Mouse (Mus musculus) lung, postnatal 14 days (tissue): ENCODE measurements around the gene Cspg4.

Experiments
- DNase-seq: peaks from one replicate; pipeline ENCODE4 v3.0.0; 2021

The Cspg4 gene

GRCm38 (mm10) chr9:56865673-56866400 is 1.0 kb downstream of the Cspg4 start:
- DNase-seq, result no peak

DNA sequence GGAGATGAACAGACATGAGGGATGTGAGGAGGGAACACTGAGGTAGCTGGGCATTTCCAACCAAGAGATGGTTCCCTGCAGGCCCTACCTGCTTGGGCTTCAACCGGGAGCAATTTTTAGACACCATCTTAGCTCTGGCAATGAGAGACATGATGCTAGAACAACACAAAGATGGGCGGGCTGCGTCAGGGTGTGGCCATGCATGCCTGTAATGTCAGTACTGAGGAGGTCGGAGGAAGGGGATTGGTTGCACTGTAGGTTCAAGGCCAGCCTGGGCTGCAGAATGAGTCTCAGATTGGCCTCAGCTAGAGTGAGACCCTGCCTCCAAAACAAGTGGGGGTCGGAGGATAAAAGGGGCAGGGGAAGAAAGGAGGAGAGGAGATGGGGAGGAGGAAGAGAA is 1.6 kb downstream of the Cspg4 start:
- DNase-seq, result no peak

DNA sequence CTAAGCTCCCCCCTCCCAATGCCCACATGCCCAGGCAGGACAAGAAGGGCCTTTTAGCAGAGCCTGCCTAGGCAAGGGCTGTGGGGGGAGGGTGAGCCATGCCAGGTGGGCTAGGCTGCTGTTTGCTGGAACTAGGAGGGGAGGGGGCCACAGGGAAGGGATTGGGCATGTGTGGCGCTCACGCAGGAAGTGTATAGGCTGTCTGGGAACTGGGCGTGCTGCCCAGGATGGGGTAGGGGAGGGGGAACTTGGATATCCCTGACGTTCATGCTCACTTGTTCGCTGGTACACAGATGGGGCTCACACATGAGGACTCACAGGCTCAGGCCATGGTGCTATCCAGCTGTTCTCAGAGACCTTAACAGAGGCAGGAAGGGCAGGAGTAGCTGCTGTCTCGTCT is 3.5 kb downstream of the Cspg4 start:
- DNase-seq, result peak; percentile 61

DNA sequence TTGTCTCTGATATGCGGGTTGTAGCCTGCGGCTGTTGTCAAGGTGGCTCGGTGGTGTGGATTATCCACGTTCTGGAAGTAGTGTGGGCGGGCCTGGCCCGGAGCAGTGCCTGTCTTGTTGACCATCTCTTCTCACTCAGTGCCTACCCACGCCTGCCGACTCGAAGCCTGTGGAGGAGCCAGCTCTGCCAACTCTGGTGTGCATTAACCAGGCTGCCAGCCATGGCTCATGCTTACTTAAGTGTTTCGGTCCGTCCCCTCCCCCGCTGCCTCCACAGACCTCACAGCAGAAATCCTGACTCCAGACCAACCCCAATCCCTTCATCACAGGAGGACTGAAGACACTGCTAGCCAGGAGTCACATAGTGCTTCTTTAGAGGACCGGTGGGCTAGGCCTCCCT is 4.7 kb downstream of the Cspg4 start:
- DNase-seq, result no peak

- DNase-seq, result no peak
These were observed 5.9 kb downstream of the Cspg4 start for GRCm38 (mm10) chr9:56870778-56871177.

GRCm38 (mm10) chr9:56871191-56871590 is 6.4 kb downstream of the Cspg4 start:
- DNase-seq, result peak; percentile 52

DNA sequence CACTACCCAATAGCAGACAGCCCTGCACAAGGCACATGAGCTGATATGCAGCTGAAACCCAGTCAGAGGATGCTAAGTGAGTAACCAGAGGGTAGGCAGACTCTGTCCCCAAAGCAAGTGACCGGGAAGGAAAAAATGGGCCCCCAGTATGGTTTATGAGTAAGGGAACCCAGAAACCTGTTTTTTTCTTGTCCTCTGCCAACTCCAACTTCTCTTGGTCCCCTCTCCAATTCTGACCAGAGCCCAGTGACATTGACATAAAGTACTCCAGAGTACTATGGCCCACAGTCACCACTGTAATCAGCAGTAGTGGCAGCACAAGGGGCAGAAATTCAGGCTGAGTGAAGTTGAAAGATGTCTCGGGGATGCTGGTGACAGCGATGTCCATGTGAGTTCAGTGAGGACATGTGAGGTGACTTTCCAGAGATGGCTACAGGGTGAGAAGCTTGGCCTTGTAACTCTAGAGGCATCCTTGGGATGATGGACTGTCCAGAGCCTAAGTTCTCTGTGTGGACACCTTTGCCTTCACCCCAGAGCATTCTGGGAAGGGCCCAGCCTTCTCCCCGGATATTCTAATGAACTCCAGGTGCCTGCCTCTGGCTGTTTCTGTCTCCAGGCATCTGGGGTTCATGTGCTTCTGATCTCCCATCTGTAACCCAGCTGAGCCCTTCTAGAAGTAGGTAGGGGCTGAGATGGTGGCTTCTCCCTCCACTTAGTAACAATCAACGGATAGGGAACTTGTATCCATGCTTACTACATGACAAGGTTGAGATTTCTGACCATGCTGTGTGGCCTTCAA is 7.5 kb downstream of the Cspg4 start:
- no peak for DNase-seq

DNA sequence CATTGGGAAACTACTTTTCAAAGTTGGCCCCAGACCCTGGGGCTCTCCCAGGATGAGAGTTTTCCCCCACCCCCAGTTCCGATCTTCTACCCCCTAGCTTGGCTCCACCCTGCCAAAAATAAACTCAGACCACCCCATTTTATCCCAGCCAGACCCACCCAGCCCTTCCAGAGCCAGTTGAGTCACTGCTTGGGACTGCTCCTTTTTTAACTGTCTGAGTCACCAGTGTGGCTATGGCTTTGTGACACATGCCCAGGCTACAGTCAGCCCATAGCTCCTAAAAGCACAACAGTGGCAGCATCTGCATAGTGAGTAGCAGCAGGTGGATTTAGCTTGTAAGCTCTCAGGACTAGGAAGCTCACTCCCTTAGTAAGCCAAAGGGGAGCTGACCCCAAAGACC is 8.3 kb downstream of the Cspg4 start:
- DNase-seq, result no peak

DNA sequence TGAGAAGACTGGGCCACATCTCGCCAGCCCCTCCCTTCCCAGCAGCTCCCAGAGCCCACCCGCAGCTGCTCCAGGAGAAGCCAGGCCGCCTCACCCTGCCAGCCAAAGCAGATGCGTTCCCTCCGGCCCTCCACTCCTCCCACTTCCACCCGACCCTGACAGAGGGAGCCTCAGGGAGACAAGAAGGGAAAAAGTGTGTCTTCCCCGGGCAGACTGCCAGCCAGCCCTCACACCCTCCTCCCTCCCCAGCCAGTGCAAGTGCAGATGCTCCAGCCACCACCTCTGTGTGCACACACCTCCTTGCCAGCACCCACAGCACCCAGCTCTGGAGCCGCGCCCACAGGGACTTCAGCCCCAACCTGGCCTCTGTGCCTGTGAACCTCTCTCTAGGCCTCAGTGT is 12.0 kb downstream of the Cspg4 start:
- DNase-seq, result peak; percentile 45

- DNase-seq, result no peak
These were observed 12.5 kb downstream of the Cspg4 start for GRCm38 (mm10) chr9:56877284-56877683.

GRCm38 (mm10) chr9:56880790-56881189 is 16.0 kb downstream of the Cspg4 start:
- DNase-seq, result no peak

GRCm38 (mm10) chr9:56881539-56882082 is 16.8 kb downstream of the Cspg4 start:
- DNase-seq, result no peak

DNA sequence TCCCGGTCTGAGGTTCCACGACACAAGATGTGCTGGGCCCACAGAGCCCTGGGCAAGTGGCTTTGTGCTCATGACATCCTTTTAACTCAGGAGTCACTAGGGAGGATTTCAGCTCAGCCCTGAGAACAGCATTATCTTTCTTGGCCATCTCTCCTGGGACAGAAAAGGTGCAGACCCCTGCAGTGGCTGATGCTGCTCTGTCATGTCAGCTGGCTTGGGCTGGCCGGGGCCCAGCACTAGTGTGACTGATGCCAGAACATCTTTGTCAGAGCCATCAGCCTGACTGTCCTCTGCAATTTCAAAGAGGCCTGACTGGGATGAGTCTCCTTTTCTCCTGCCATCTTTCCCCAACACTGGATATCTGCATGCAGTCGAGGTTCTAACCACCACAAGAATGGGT is 17.4 kb downstream of the Cspg4 start:
- no peak for DNase-seq

DNA sequence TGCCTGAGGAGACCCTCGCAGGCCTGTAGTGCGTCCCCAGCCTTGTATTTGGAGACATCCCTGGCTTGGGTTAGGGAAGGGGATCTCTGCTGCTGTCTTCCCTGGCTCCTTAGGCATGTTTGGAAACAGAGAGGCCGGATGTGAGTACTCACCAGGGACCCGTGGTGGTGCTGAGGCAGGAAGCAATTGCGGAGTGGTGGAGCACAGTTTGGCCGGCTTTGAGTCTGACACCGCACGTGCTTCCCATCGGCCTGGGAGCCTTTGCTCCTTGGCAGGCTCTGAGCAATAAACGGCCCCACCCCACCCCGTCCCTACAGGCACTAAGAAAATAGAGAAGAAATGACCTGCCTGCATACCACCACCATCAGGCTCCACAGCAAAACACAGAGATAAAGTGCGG is 18.0 kb downstream of the Cspg4 start:
- DNase-seq, result no peak

- no peak for DNase-seq
These were observed 18.6 kb downstream of the Cspg4 start for GRCm38 (mm10) chr9:56883470-56883869.

DNA sequence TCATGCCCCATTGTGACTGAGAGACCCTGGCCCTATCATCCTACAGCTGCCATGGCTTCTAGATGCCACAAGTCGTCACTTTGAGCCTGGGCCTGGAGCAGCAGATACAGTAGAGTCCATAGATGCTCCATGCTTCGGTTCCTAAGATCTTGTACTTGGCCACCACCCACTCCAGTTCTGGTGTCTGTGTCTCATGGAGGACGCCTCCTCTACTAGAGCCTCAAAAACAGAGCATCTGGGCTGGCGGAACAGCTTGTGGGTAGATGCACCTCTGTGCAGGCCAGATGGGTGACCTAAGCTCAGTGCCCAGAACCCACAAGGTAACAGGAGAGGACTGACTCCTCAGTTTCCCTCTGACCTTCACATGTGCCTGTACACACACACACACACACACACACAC is 19.5 kb downstream of the Cspg4 start:
- DNase-seq, result no peak

- DNase-seq, result no peak
These were observed 21.3 kb downstream of the Cspg4 start for GRCm38 (mm10) chr9:56886113-56886512.

GRCm38 (mm10) chr9:56886601-56887000 is 21.8 kb downstream of the Cspg4 start:
- DNase-seq, result no peak

DNA sequence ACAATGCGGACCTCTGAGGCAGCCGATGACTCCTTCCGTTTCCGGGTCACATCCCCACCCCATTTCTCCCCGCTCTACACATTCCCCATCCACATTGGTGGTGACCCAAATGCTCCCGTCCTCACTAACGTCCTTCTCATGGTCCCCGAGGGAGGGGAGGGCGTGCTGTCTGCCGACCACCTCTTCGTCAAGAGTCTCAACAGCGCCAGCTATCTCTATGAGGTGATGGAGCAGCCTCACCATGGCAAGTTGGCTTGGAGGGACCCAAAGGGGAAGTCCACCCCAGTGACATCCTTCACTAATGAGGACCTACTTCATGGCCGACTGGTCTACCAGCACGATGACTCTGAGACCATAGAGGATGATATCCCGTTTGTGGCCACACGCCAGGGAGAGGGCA is 22.7 kb downstream of the Cspg4 start:
- DNase-seq, result no peak

- DNase-seq, result peak; percentile 84
These were observed 25.0 kb downstream of the Cspg4 start for GRCm38 (mm10) chr9:56889817-56890216.

DNA sequence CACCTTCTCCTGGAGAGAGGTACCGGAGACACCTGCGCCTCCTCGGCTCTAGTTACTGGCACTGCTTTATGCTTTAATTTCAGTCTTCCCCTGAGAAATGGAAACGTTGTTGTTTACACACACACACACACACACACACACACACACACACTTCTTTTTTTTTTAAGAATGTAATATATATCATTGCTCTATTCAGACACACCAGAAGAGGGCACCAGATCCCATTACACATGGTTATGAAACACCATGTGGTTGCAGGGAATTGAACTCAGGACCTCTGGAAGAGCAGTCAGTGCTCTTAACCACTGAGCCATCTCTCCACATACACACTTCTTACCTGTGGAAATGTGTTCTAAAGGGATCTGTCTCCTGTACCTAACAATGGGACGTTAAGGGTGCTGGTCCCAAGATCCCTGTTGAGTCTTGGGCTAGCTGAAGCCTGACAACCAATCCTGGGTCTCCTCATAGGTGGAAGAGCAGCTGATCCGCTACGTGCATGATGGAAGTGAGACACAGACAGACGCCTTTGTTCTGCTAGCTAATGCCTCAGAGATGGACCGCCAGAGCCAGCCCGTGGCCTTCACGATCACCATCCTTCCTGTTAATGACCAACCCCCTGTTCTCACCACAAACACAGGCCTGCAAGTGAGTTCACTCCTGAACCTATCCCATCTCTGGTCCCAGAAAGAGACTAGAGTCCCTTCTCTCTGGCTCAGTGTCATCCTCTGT is 25.9 kb downstream of the Cspg4 start:
- no peak for DNase-seq

DNA sequence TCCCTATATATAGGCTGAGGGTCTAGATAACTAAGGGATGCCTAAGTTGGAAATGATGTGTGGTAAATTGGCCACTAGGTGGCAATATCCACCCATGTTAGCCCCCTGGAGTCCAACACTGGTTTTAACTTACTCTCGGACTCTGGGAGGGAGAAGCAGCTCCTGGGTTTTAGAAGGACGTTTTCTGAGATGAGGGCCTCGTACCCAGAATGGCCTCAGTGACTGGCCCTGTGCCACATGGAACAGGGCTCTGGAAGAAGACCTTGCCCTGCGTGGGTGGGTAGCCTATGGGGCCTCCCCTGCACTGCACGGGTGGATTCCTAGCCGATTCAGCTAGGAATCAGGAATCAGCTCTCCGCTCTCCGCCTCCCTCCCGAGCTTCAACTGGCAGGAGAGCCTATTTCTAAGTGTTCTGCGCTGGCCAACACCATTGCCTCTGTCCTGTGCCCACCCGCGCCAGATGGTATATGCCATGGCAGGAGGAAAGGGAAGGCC is 26.7 kb downstream of the Cspg4 start:
- DNase-seq, result peak; percentile 77

DNA sequence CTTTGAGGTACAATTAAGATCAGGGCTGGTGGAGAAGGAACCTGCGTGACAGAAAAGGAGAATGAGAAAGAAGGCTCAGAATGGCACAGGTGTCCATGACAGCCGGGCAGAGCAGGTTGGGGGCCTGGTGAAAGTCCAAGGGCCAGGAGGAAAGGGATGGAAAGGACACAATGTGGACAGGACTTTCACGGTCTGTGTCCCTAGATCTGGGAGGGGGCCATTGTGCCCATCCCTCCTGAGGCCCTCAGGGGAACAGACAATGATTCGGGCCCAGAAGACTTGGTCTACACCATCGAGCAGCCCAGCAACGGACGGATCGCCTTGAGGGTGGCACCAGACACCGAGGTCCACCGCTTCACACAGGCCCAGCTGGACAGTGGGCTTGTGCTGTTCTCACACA is 27.3 kb downstream of the Cspg4 start:
- DNase-seq, result no peak
